Mouse (Mus musculus): ENCODE results near the gene Rarb.

- no peak for TF ChIP-seq POLR2A (IDR thresholded peaks at IDR 0.05; ENCODE audit: borderline replicate concordance, extremely low read depth, insufficient read depth, insufficient read length, poor library complexity, severe bottlenecking)
- TF ChIP-seq CTCF (IDR thresholded peaks at IDR 0.05; ENCODE audit: borderline replicate concordance, extremely low read depth, insufficient read depth, insufficient read length): no peak
These were observed 271.3 kb downstream of the Rarb start for GRCm38 (mm10) chr14:16547492-16548199.

Data from brain, embryonic 14.5 days (tissue).